Mouse (Mus musculus): ENCODE results near the gene Asic4.

The Asic4 gene

GRCm38 (mm10) chr1:75450314-75451005 lies at the start of gene Asic4:
Gene Asic4 (plus strand): TSS chr1:75450436.
- DNase-seq (ENCODE audit: low spot score in 2 of 2) = no peak

- DNase-seq (ENCODE audit: low spot score in 2 of 2) = no peak
Measured at GRCm38 (mm10) chr1:75400493-75401115, 49.6 kb upstream of the Asic4 start.

- no peak for DNase-seq (ENCODE audit: low spot score in 2 of 2)
Measured at GRCm38 (mm10) chr1:75405547-75405946, 44.7 kb upstream of the Asic4 start.

- DNase-seq (ENCODE audit: low spot score in 2 of 2) = no peak
Measured at GRCm38 (mm10) chr1:75406173-75406572, 44.1 kb upstream of the Asic4 start.

GRCm38 (mm10) chr1:75407056-75407455 lies 43.2 kb upstream of the Asic4 start:
- no peak for DNase-seq (ENCODE audit: low spot score in 2 of 2)

- no peak for DNase-seq (ENCODE audit: low spot score in 2 of 2)
Measured at GRCm38 (mm10) chr1:75408210-75408609, 42.0 kb upstream of the Asic4 start.

- DNase-seq (ENCODE audit: low spot score in 2 of 2) = no peak
Measured at GRCm38 (mm10) chr1:75409950-75410349, 40.3 kb upstream of the Asic4 start.

- no peak for DNase-seq (ENCODE audit: low spot score in 2 of 2)
Measured at GRCm38 (mm10) chr1:75412196-75412595, 38.0 kb upstream of the Asic4 start.

- DNase-seq (ENCODE audit: low spot score in 2 of 2) = peak in 1 of 2 experiments; percentile 21
Measured at GRCm38 (mm10) chr1:75413749-75414148, 36.5 kb upstream of the Asic4 start.

- no peak for DNase-seq (ENCODE audit: low spot score in 2 of 2)
Measured at GRCm38 (mm10) chr1:75421794-75422193, 28.4 kb upstream of the Asic4 start.

- DNase-seq (ENCODE audit: low spot score in 2 of 2) = no peak
Measured at GRCm38 (mm10) chr1:75422216-75422822, 27.9 kb upstream of the Asic4 start.

GRCm38 (mm10) chr1:75422823-75423471 lies 27.3 kb upstream of the Asic4 start:
- DNase-seq (ENCODE audit: low spot score in 2 of 2) = no peak

- no peak for DNase-seq (ENCODE audit: low spot score in 2 of 2)
Measured at GRCm38 (mm10) chr1:75423780-75424390, 26.4 kb upstream of the Asic4 start.

GRCm38 (mm10) chr1:75425796-75426471 lies 24.3 kb upstream of the Asic4 start:
- no peak for DNase-seq (ENCODE audit: low spot score in 2 of 2)

GRCm38 (mm10) chr1:75435475-75436328 lies 14.5 kb upstream of the Asic4 start, which contains the start of gene Gmppa:
Gene Gmppa (plus strand): TSS chr1:75435930.
- peak; percentile 33 to 49 for DNase-seq (ENCODE audit: low spot score in 2 of 2)

- DNase-seq (ENCODE audit: low spot score in 2 of 2) = no peak
Measured at GRCm38 (mm10) chr1:75438782-75439181, 11.5 kb upstream of the Asic4 start.

GRCm38 (mm10) chr1:75440661-75441060 lies 9.6 kb upstream of the Asic4 start:
- DNase-seq (ENCODE audit: low spot score in 2 of 2) = no peak

GRCm38 (mm10) chr1:75441471-75441996 lies 8.7 kb upstream of the Asic4 start:
- DNase-seq (ENCODE audit: low spot score in 2 of 2) = no peak

GRCm38 (mm10) chr1:75442171-75442570 lies 8.1 kb upstream of the Asic4 start:
- DNase-seq (ENCODE audit: low spot score in 2 of 2) = no peak

- no peak for DNase-seq (ENCODE audit: low spot score in 2 of 2)
Measured at GRCm38 (mm10) chr1:75442811-75443210, 7.4 kb upstream of the Asic4 start.

Measured in natural killer cell, adult 2 months (primary cell).